Mouse (Mus musculus) MEL (cell line): Measurements from ENCODE around the gene Otulinl. TPM values are rescaled to one million over a fixed set of nuclear protein-coding genes. Genes with fewer than 3 reads are reported as not detected.
A peak's percentile ranks its signal among the peaks of the same experiment; 100 is the strongest.

Experiments used
- DNase-seq: peaks from one replicate; pipeline ENCODE4 v3.0.0; 2011; ENCODE audit warnings: low read depth, low spot score
- H3K27ac ChIP-seq: 2 replicates; pipeline ENCODE4 v1.5.1; 2012; ENCODE audit warnings: low read depth, mild to moderate bottlenecking, control low read depth, low read length, moderate library complexity; ENCODE audit not compliant: control insufficient read depth
- H3K27me3 ChIP-seq, 2 experiments: fragments of 150-350 bp in 1 of 2; sonication (generic) in 1 of 2; 2 replicates each; pipeline ENCODE4 v1.6.1; 2012; ENCODE audit warnings: low read length in 2 of 2, mild to moderate bottlenecking in 2 of 2, improper control_type of control experiment in 1 of 2, moderate library complexity in 1 of 2; ENCODE audit not compliant: insufficient read depth in 2 of 2, control insufficient read depth in 1 of 2
- H3K36me3 ChIP-seq, 2 experiments: 2 replicates each; pipeline ENCODE4 v1.6.1; 2012 to 2014; ENCODE audit warnings: low read length in 2 of 2, improper control_type of control experiment in 1 of 2, inconsistent platforms in 1 of 2, mild to moderate bottlenecking in 1 of 2; ENCODE audit not compliant: insufficient read depth in 2 of 2, control insufficient read depth in 1 of 2
- H3K4me1 ChIP-seq, 2 experiments: fragments of 150-350 bp in 1 of 2; sonication (generic) in 1 of 2; 2 replicates each; pipeline ENCODE4 v1.6.1; 2012; ENCODE audit warnings: low read length in 2 of 2, improper control_type of control experiment in 1 of 2, mild to moderate bottlenecking in 1 of 2; ENCODE audit not compliant: insufficient read depth in 2 of 2, control insufficient read depth in 1 of 2
- H3K4me3 ChIP-seq, 2 experiments: fragments of 150-350 bp in 1 of 2; sonication (generic) in 1 of 2; 2 replicates each; pipeline ENCODE4 v1.5.1; 2012; ENCODE audit warnings: low read depth in 2 of 2, low read length in 2 of 2, mild to moderate bottlenecking in 2 of 2, moderate library complexity in 2 of 2, control low read depth in 1 of 2, improper control_type of control experiment in 1 of 2; ENCODE audit not compliant: control insufficient read depth in 1 of 2, insufficient read depth in 1 of 2
- H3K79me2 ChIP-seq: 2 replicates; pipeline ENCODE4 v1.6.1; 2012; ENCODE audit warnings: mild to moderate bottlenecking, low read length, moderate library complexity; ENCODE audit not compliant: control insufficient read depth, poor library complexity, insufficient read depth
- H3K9ac ChIP-seq: 2 replicates; pipeline ENCODE4 v1.6.1; 2012; ENCODE audit warnings: low read depth, mild to moderate bottlenecking, control low read depth, low read length, moderate library complexity; ENCODE audit not compliant: control insufficient read depth, poor library complexity, severe bottlenecking
- H3K9me3 ChIP-seq: fragments of 150-350 bp; sonication (generic); replicated peaks from 2 replicates; pipeline ENCODE4 v1.6.1; 2012; ENCODE audit warnings: mild to moderate bottlenecking, low read length, improper control_type of control experiment, moderate library complexity; ENCODE audit not compliant: insufficient read depth
- BHLHE40 ChIP-seq: IDR thresholded peaks from 2 replicates; pipeline ENCODE4 v1.6.1; 2012; ENCODE audit warnings: low read depth, mild to moderate bottlenecking, inconsistent platforms, low read length, improper control_type of control experiment, borderline replicate concordance
- ETS1 ChIP-seq: IDR thresholded peaks from 2 replicates; pipeline ENCODE4 v1.6.1; 2012; ENCODE audit warnings: low read depth, mild to moderate bottlenecking, inconsistent platforms, low read length, improper control_type of control experiment, moderate library complexity
- GATA1 ChIP-seq: IDR thresholded peaks from 2 replicates; pipeline ENCODE4 v1.6.1; 2011; ENCODE audit warnings: low read depth, low read length, improper control_type of control experiment
- MAZ ChIP-seq: IDR thresholded peaks from 2 replicates; pipeline ENCODE4 v1.6.1; 2012; ENCODE audit warnings: low read depth, mild to moderate bottlenecking, inconsistent platforms, low read length, improper control_type of control experiment
- MEF2A ChIP-seq: IDR thresholded peaks from 2 replicates; pipeline ENCODE4 v1.6.1; 2014; ENCODE audit warnings: low read depth, mild to moderate bottlenecking, inconsistent platforms, low read length, improper control_type of control experiment; ENCODE audit not compliant: poor library complexity, insufficient replicate concordance, severe bottlenecking; ENCODE audit errors: extremely low read depth
- MYB ChIP-seq: IDR thresholded peaks from 2 replicates; pipeline ENCODE4 v1.6.1; 2011; ENCODE audit warnings: mild to moderate bottlenecking, low read depth, low read length, improper control_type of control experiment
- MYC ChIP-seq: IDR thresholded peaks from 2 replicates; pipeline ENCODE4 v1.6.1; 2011; ENCODE audit warnings: low read depth, mild to moderate bottlenecking, low read length, improper control_type of control experiment, moderate library complexity
- NELFE ChIP-seq: IDR thresholded peaks from 2 replicates; pipeline ENCODE4 v1.6.1; 2011; ENCODE audit warnings: low read depth, low read length, improper control_type of control experiment
- POLR2AphosphoS5 ChIP-seq: IDR thresholded peaks from 2 replicates; pipeline ENCODE4 v1.6.1; 2012; ENCODE audit warnings: low read depth, borderline replicate concordance, mild to moderate bottlenecking, inconsistent platforms, low read length, moderate library complexity, mixed read lengths
- RCOR1 ChIP-seq: IDR thresholded peaks from 2 replicates; pipeline ENCODE4 v1.6.1; 2012; ENCODE audit warnings: low read depth, mild to moderate bottlenecking, inconsistent platforms, low read length, improper control_type of control experiment
- TAL1 ChIP-seq: IDR thresholded peaks from 2 replicates; pipeline ENCODE4 v1.6.1; 2012; ENCODE audit warnings: mild to moderate bottlenecking, inconsistent platforms, low read length, moderate library complexity, mixed read lengths
- TCF12 ChIP-seq: IDR thresholded peaks from 2 replicates; pipeline ENCODE4 v1.6.1; 2014; ENCODE audit warnings: low read depth, mild to moderate bottlenecking, inconsistent platforms, low read length, improper control_type of control experiment, moderate library complexity
- USF1 ChIP-seq: IDR thresholded peaks from 2 replicates; pipeline ENCODE4 v1.6.1; 2014; ENCODE audit warnings: low read depth, mild to moderate bottlenecking, inconsistent platforms, low read length, improper control_type of control experiment, moderate library complexity
- USF2 ChIP-seq, 2 experiments: IDR thresholded peaks; 2 replicates each; pipeline ENCODE4 v1.6.1; 2011 to 2012; ENCODE audit warnings: improper control_type of control experiment in 2 of 2, low read length in 2 of 2, borderline replicate concordance in 1 of 2, inconsistent platforms in 1 of 2, low read depth in 1 of 2, mild to moderate bottlenecking in 1 of 2; ENCODE audit not compliant: insufficient read depth in 1 of 2
- ZC3H11A ChIP-seq: IDR thresholded peaks from 2 replicates; pipeline ENCODE4 v1.6.1; 2012; ENCODE audit warnings: low read depth, mild to moderate bottlenecking, inconsistent platforms, low read length, improper control_type of control experiment
- polyA plus RNA-seq, 2 experiments: library from polyadenylated mRNA; stranded (reverse) in 1 of 2; unstranded in 1 of 2; fragments of >175 nt in 1 of 2; fragments of >200 nt in 1 of 2; gene quantifications; 2 replicates each; pipeline versions ENCODE4 v1.2.1 to v1.2.4; 2012; ENCODE audit warnings: low replicate concordance in 2 of 2, low read depth in 1 of 2; ENCODE audit not compliant: insufficient read length in 2 of 2, insufficient read depth in 1 of 2, missing spikeins in 1 of 2
- total RNA-seq: library from RNA; depleted of rRNA; stranded (reverse); fragments of 300-350 nt; gene quantifications from 2 replicates; pipeline ENCODE4 v1.2.3, GENCODE M21; 2012

The Otulinl gene
- total and polyA plus RNA-seq, 3 experiments = 0.14 to 0.50 TPM; not detected in 1

GRCm38 (mm10) chr15:27697632-27698031, 16.3 kb upstream of the Otulinl start:
- H3K36me3 ChIP-seq = peaks cover 0 to 10% of the 10 kb centered on the region in 2 experiments; a peak in 2 of 4 replicates
- TF ChIP-seq USF1 (no peak), ETS1 (no peak), POLR2AphosphoS5 (no peak), MYB (no peak), NELFE (no peak), GATA1 (no peak), MYC (no peak), MEF2A (no peak), TCF12 (no peak), ZC3H11A (no peak), RCOR1 (no peak), TAL1 (no peak), MAZ (no peak), USF2 (IDR thresholded peaks at IDR 0.05; ENCODE audit: borderline replicate concordance in 1 of 2, insufficient read depth in 1 of 2, low read depth in 1 of 2, low read length in 2 of 2) (no peak)
- no peak for DNase-seq
- no peaks in the 10 kb centered on the region for H3K79me2 ChIP-seq
- no peak overlapping the region for H3K9ac ChIP-seq
- no peaks in the 10 kb centered on the region; a peak in 2 of 4 replicates for H3K27me3 ChIP-seq
- no peaks in the 10 kb centered on the region for H3K9me3 ChIP-seq
- H3K4me1 ChIP-seq = peaks cover 0 to 17% of the 10 kb centered on the region in 2 experiments; a peak in 3 of 4 replicates
- H3K27ac ChIP-seq = no peak overlapping the region
- no peak overlapping the region for H3K4me3 ChIP-seq

DNA sequence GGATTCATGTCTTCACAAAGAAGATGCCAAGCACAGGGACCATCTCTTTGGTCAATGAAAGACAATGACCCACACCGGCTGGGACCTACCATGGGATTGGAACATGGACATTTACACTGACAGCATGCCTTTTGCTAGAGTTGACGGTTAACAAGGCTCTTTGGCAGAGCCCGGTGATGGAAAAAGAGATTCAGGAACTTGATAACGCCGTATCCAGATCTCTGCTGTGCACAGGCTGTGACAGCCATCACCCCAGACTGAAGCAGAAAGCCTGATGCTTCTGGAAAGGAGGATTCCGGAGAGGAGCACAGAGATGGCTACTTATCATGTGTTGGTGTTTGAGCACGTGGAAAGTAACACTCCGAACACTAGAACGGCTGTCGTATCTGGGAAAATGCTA, 11.9 kb upstream of the Otulinl start:
- DNase-seq = no peak
- Histone ChIP-seq H3K9me3 (no peaks in the 10 kb centered on the region), H3K36me3 (peaks cover 0 to 6% of the 10 kb centered on the region in 2 experiments; a peak in 2 of 4 replicates), H3K79me2 (no peaks in the 10 kb centered on the region), H3K27me3 (no peaks in the 10 kb centered on the region; a peak in 1 of 4 replicates), H3K4me1 (peaks cover 0 to 7% of the 10 kb centered on the region in 2 experiments; a peak in 3 of 4 replicates), H3K27ac (no peak overlapping the region), H3K4me3 (no peak overlapping the region), H3K9ac (no peak overlapping the region)
- TF ChIP-seq MAZ = no peak
- no peak for TF ChIP-seq TCF12
- 0 out of 2 replicates have a peak, but pooled peaks have one; percentile 7 for TF ChIP-seq GATA1
- TF ChIP-seq BHLHE40 = no peak
